ENCODE assay signal across 17 mouse cellular contexts in the genomic region with DNA sequence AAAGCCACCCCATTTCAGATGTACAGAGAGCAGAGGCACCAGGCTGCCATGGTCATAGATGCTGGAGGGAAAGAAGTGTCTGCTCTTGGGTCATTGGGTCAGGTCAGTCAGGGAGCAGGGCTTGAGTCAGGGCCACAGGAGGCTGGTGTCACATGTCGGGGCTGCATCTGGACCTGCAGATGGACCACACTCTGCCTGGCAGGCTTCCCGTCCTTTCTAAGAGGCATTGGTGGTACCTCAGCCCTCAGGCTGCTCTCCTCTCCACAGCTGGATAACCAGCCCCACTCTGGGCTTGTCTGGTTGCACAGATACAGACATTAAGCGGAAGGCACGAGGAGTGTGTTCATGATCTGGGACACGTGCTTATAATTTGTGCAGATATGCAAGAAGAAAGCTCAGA.
DNase-seq lines count a peak whose midpoint lies in the region; ATAC-seq lines count a peak whose summit lies in the region.
"Had no signal": no experiment of that assay in that cellular context is flagged by ENCODE, and none has a peak within 500 bp of the region (broad histone marks: within the 10 kb centered on the region; RNA-seq: fewer than 3 reads in every experiment).

No protein-coding gene starts in this region.

- no peak overlapping the region for H3K4me3 ChIP-seq in forebrain, embryonic 13.5 days
- H3K4me3 ChIP-seq in forebrain, embryonic 12.5 days (replicated peaks): no peak overlapping the region
- H3K4me3 ChIP-seq in kidney, embryonic 15.5 days (replicated peaks): no peak overlapping the region
- no peak overlapping the region for H3K4me3 ChIP-seq in neural tube, embryonic 13.5 days
- H3K4me3 ChIP-seq: hindbrain, embryonic 12.5 days; liver, embryonic 15.5 days had no signal

- peaks cover 32% of the 10 kb centered on the region for H3K4me1 ChIP-seq in forebrain, embryonic 13.5 days
- peaks cover 31% of the 10 kb centered on the region; the same call in 1 of the 2 replicates for H3K4me1 ChIP-seq in forebrain, embryonic 12.5 days
- H3K4me1 ChIP-seq in kidney, embryonic 15.5 days: peaks cover 76% of the 10 kb centered on the region
- H3K4me1 ChIP-seq in neural tube, embryonic 13.5 days (replicated peaks): peaks cover 73% of the 10 kb centered on the region

- H3K9ac ChIP-seq in forebrain, embryonic 13.5 days: peak overlapping the region; percentile 7; the same call in 1 of the 2 replicates
- H3K9ac ChIP-seq in forebrain, embryonic 12.5 days: no peak overlapping the region
- H3K9ac ChIP-seq in kidney, embryonic 15.5 days: no peak overlapping the region
- H3K9ac ChIP-seq in neural tube, embryonic 13.5 days: no peak overlapping the region
- H3K9ac ChIP-seq: liver, embryonic 15.5 days had no signal

- H3K9me3 ChIP-seq in forebrain, embryonic 13.5 days (replicated peaks): no peaks in the 10 kb centered on the region
- no peaks in the 10 kb centered on the region for H3K9me3 ChIP-seq in forebrain, embryonic 12.5 days
- H3K9me3 ChIP-seq in kidney, embryonic 15.5 days (replicated peaks): no peaks in the 10 kb centered on the region
- no peaks in the 10 kb centered on the region for H3K9me3 ChIP-seq in neural tube, embryonic 13.5 days
- H3K9me3 ChIP-seq: hindbrain, embryonic 12.5 days; liver, embryonic 15.5 days had no signal

- no peak for DNase-seq in kidney, adult 9 months
- no peak for DNase-seq in neural tube, embryonic 10.5 days (ENCODE audit: extremely low spot score, low spot score)
- DNase-seq: adrenal gland, adult 2 months; cerebellum, adult 11-12 months; gastrocnemius, postnatal 25 days; kidney, adult 8-10 months; layer of hippocampus, adult 9-11 months; midbrain, embryonic 14.5 days had no signal

- H3K4me2 ChIP-seq in forebrain, embryonic 13.5 days: no peak overlapping the region
- H3K4me2 ChIP-seq in forebrain, embryonic 12.5 days: no peak overlapping the region
- H3K4me2 ChIP-seq in kidney, embryonic 15.5 days: no peak overlapping the region
- no peak overlapping the region for H3K4me2 ChIP-seq in neural tube, embryonic 13.5 days
- H3K4me2 ChIP-seq: heart, embryonic 11.5 days; hindbrain, embryonic 12.5 days; liver, embryonic 15.5 days had no signal

- H3K36me3 ChIP-seq in forebrain, embryonic 13.5 days (ENCODE audit: poor library complexity, severe bottlenecking): no peaks in the 10 kb centered on the region
- H3K36me3 ChIP-seq in forebrain, embryonic 12.5 days (replicated peaks): 0 out of 2 replicates have a peak, but pooled peaks cover 5% of the 10 kb centered on the region
- peaks cover 7% of the 10 kb centered on the region; the same call in 1 of the 2 replicates for H3K36me3 ChIP-seq in kidney, embryonic 15.5 days
- H3K36me3 ChIP-seq in neural tube, embryonic 13.5 days: no peaks in the 10 kb centered on the region
- H3K36me3 ChIP-seq: hindbrain, embryonic 12.5 days; liver, embryonic 15.5 days had no signal

- 84% methylated on average over 5 of the region's 5 CpGs for WGBS in forebrain, embryonic 13.5 days
- 85% methylated on average over 5 of the region's 5 CpGs for WGBS in forebrain, embryonic 12.5 days
- 79% methylated on average over 5 of the region's 5 CpGs for WGBS in kidney, embryonic 15.5 days
- WGBS in neural tube, embryonic 13.5 days: 75% methylated on average over 5 of the region's 5 CpGs

- H3K27ac ChIP-seq in forebrain, embryonic 13.5 days: no peak overlapping the region
- no peak overlapping the region for H3K27ac ChIP-seq in forebrain, embryonic 12.5 days
- peak overlapping the region; percentile 77 for H3K27ac ChIP-seq in kidney, embryonic 15.5 days
- peak overlapping the region; percentile 42; the same call in 1 of the 2 replicates for H3K27ac ChIP-seq in neural tube, embryonic 13.5 days (replicated peaks)

- no peaks in the 10 kb centered on the region for H3K27me3 ChIP-seq in forebrain, embryonic 13.5 days
- no peaks in the 10 kb centered on the region for H3K27me3 ChIP-seq in forebrain, embryonic 12.5 days
- no peaks in the 10 kb centered on the region for H3K27me3 ChIP-seq in kidney, embryonic 15.5 days
- H3K27me3 ChIP-seq in neural tube, embryonic 13.5 days: no peaks in the 10 kb centered on the region
- H3K27me3 ChIP-seq: hindbrain, embryonic 12.5 days; liver, embryonic 15.5 days had no signal

- no peak for ATAC-seq in forebrain, embryonic 13.5 days
- no peak for ATAC-seq in forebrain, embryonic 12.5 days (ENCODE audit: low FRiP score)
- no peak for ATAC-seq in kidney, embryonic 15.5 days (replicated peaks; ENCODE audit: low FRiP score)
- ATAC-seq in neural tube, embryonic 13.5 days (ENCODE audit: low read depth): no peak
- peak; percentile 15; the same call in 1 of the 2 replicates for ATAC-seq in megakaryocyte progenitor cell, adult 5-6 weeks (replicated peaks; ENCODE audit: poor library complexity)
- ATAC-seq in inflammation-experienced regulatory T-cells, adult 6 months: no peak

Comparison
In these comparisons a context has a peak if more than half of its experiments do, and no peak if none do; other contexts are left out.
1. H3K27ac ChIP-seq: peak in kidney, embryonic 15.5 days (single experiment) and neural tube, embryonic 13.5 days (single experiment); none in forebrain, embryonic 13.5 days (single experiment) and forebrain, embryonic 12.5 days (single experiment).